Mouse (Mus musculus) limb, embryonic 12.5 days (tissue): ENCODE results near the gene Lrrc9. TPM values are rescaled to one million over a fixed set of nuclear protein-coding genes. Genes with fewer than 3 reads are reported as not detected.

ENCODE experiments used
- ATAC-seq: fragments of 200-750 bp; cut with Nextera tagmentation; 2 replicates; pipeline ENCODE4 v1.8.0; 2017; ENCODE audit warnings: low read depth, moderate TSS enrichment; ENCODE audit not compliant: insufficient number of reproducible peaks, insufficient read depth, low FRiP score, low TSS enrichment
- H3K27ac ChIP-seq: fragments of 300-500 bp; sonication (generic); 2 replicates; pipeline ENCODE4 v1.5.1; 2016; ENCODE audit warnings: mild to moderate bottlenecking, moderate library complexity
- H3K27me3 ChIP-seq: fragments of 300-500 bp; sonication (generic); 2 replicates; pipeline ENCODE4 v1.6.1; 2016; ENCODE audit warnings: mild to moderate bottlenecking, moderate library complexity
- H3K36me3 ChIP-seq: fragments of 300-500 bp; sonication (generic); 2 replicates; pipeline ENCODE4 v1.6.1; 2016; ENCODE audit warnings: mild to moderate bottlenecking, moderate library complexity
- H3K4me1 ChIP-seq: fragments of 300-500 bp; sonication (generic); replicated peaks from 2 replicates; pipeline ENCODE4 v1.6.1; 2016
- H3K4me2 ChIP-seq: fragments of 300-500 bp; sonication (generic); 2 replicates; pipeline ENCODE4 v1.6.1; 2016; ENCODE audit warnings: mild to moderate bottlenecking, moderate library complexity
- H3K4me3 ChIP-seq: fragments of 300-500 bp; sonication (generic); replicated peaks from 2 replicates; pipeline ENCODE4 v1.5.1; 2016; ENCODE audit warnings: mild to moderate bottlenecking
- H3K9ac ChIP-seq: fragments of 300-500 bp; sonication (generic); replicated peaks from 2 replicates; pipeline ENCODE4 v1.6.1; 2016; ENCODE audit warnings: mild to moderate bottlenecking, moderate library complexity
- H3K9me3 ChIP-seq: fragments of 300-500 bp; sonication (generic); 2 replicates; pipeline ENCODE4 v1.6.1; 2016; ENCODE audit warnings: mild to moderate bottlenecking, moderate library complexity
- WGBS: fragments of 180-500 bp; shearing (Covaris S2); methylation state at CpG from one replicate; pipeline ENCODE4 v1.1.7; 2016; 5-methylcytosine and 5-hydroxymethylcytosine counted together
- microRNA-seq: library from miRNA; unstranded; fragments of <30 nt; microRNA quantifications from one replicate; pipeline ENCODE4, GENCODE M21; 2017
- polyA plus RNA-seq: library from polyadenylated mRNA; unstranded; fragments of >200 nt; fragmentation: Nextera tagmentation; extraction: Ambion mirVana; gene quantifications from 2 replicates; pipeline ENCODE4 v1.2.1, GENCODE M21; 2016

Lrrc9 gene
- polyA plus RNA-seq, 1 experiment from 2014 or later, result 1.2 TPM

GRCm38 (mm10) chr12:72520645-72521044, 79.0 kb downstream of the Lrrc9 start:
- no peaks in the 10 kb centered on the region for H3K36me3 ChIP-seq
- no peaks in the 10 kb centered on the region for H3K9me3 ChIP-seq
- no peak overlapping the region for H3K9ac ChIP-seq
- ATAC-seq, result no peak
- no peak overlapping the region for H3K27ac ChIP-seq
- H3K27me3 ChIP-seq, result no peaks in the 10 kb centered on the region
- H3K4me2 ChIP-seq, result no peak overlapping the region
- H3K4me3 ChIP-seq, result no peak overlapping the region
- 1% methylated on average over 2 of the region's 2 CpGs for WGBS
- H3K4me1 ChIP-seq, result no peaks in the 10 kb centered on the region

GRCm38 (mm10) chr12:72525588-72525987, 83.9 kb downstream of the Lrrc9 start:
- Histone ChIP-seq H3K36me3 (no peaks in the 10 kb centered on the region), H3K27me3 (no peaks in the 10 kb centered on the region), H3K9ac (no peak overlapping the region), H3K27ac (no peak overlapping the region), H3K4me3 (no peak overlapping the region), H3K9me3 (no peaks in the 10 kb centered on the region), H3K4me2 (no peak overlapping the region), H3K4me1 (no peaks in the 10 kb centered on the region)
- ATAC-seq, result no peak
- 86% methylated on average over 4 of the region's 4 CpGs for WGBS

GRCm38 (mm10) chr12:72532303-72532702, 90.6 kb downstream of the Lrrc9 start:
- H3K4me3 ChIP-seq, result no peak overlapping the region
- no peak overlapping the region for H3K9ac ChIP-seq
- 82% methylated on average over 7 of the region's 7 CpGs for WGBS
- no peak overlapping the region for H3K4me2 ChIP-seq
- no peaks in the 10 kb centered on the region for H3K27me3 ChIP-seq
- H3K9me3 ChIP-seq, result no peaks in the 10 kb centered on the region
- H3K4me1 ChIP-seq, result peaks cover 4% of the 10 kb centered on the region; the same call in 1 of the 2 replicates
- H3K27ac ChIP-seq, result no peak overlapping the region
- no peak for ATAC-seq
- no peaks in the 10 kb centered on the region for H3K36me3 ChIP-seq

GRCm38 (mm10) chr12:72533986-72534385, 92.3 kb downstream of the Lrrc9 start:
- Histone ChIP-seq H3K9ac (no peak overlapping the region), H3K4me3 (no peak overlapping the region), H3K27ac (no peak overlapping the region), H3K9me3 (no peaks in the 10 kb centered on the region), H3K36me3 (no peaks in the 10 kb centered on the region), H3K27me3 (no peaks in the 10 kb centered on the region), H3K4me1 (peaks cover 5% of the 10 kb centered on the region; the same call in 1 of the 2 replicates), H3K4me2 (no peak overlapping the region)
- no peak for ATAC-seq
- 89% methylated on average over 6 of the region's 6 CpGs for WGBS

- Histone ChIP-seq H3K4me2 (peak overlapping the region; percentile 64), H3K27me3 (no peaks in the 10 kb centered on the region), H3K9ac (peak overlapping the region; percentile 74; the same call in 1 of the 2 replicates), H3K27ac (peak overlapping the region; percentile 72), H3K4me1 (peaks cover 5% of the 10 kb centered on the region; the same call in 1 of the 2 replicates), H3K36me3 (peaks cover 3% of the 10 kb centered on the region; the same call in 1 of the 2 replicates), H3K9me3 (no peaks in the 10 kb centered on the region), H3K4me3 (peak overlapping the region; percentile 68)
- no peak; the same call in 1 of the 2 replicates for ATAC-seq
- 43% methylated on average over 3 of the region's 3 CpGs for WGBS
Measured at GRCm38 (mm10) chr12:72535599-72535998, 93.9 kb downstream of the Lrrc9 start.

GRCm38 (mm10) chr12:72536021-72536597, 94.4 kb downstream of the Lrrc9 start, which contains the start of gene Pcnx4:
Gene Pcnx4, plus strand, starts transcription at chr12:72536383.
- Histone ChIP-seq H3K4me2 (peak within 1 kb of the TSS; percentile 64), H3K9me3 (no peaks in the 10 kb centered on the region), H3K27ac (peak within 1 kb of the TSS; percentile 72), H3K9ac (peak within 1 kb of the TSS; percentile 74), H3K4me1 (peaks cover 5% of the 10 kb centered on the region; the same call in 1 of the 2 replicates), H3K4me3 (peak within 1 kb of the TSS; percentile 68), H3K27me3 (no peaks in the 10 kb centered on the region), H3K36me3 (peaks cover 3% of the 10 kb centered on the region; the same call in 1 of the 2 replicates)
- WGBS, result under 1% methylated on average over 45 of the region's 45 CpGs
- ATAC-seq, result peak; percentile 99

- Histone ChIP-seq H3K4me1 (peaks cover 5% of the 10 kb centered on the region; the same call in 1 of the 2 replicates), H3K27ac (no peak overlapping the region), H3K4me2 (no peak overlapping the region), H3K9ac (no peak overlapping the region), H3K27me3 (no peaks in the 10 kb centered on the region), H3K9me3 (no peaks in the 10 kb centered on the region), H3K4me3 (no peak overlapping the region), H3K36me3 (peaks cover 21% of the 10 kb centered on the region)
- no peak for ATAC-seq
- 87% methylated on average over 10 of the region's 10 CpGs for WGBS
Measured at GRCm38 (mm10) chr12:72538571-72538970, 96.9 kb downstream of the Lrrc9 start.

- WGBS, result 83% methylated on average over 4 of the region's 4 CpGs
- Histone ChIP-seq H3K36me3 (peaks cover 11% of the 10 kb centered on the region), H3K9ac (no peak overlapping the region)
Measured at GRCm38 (mm10) chr12:72554347-72554746, 112.7 kb downstream of the Lrrc9 start.

GRCm38 (mm10) chr12:72564281-72564795, 122.7 kb downstream of the Lrrc9 start:
- no peaks in the 10 kb centered on the region for H3K4me1 ChIP-seq
- WGBS, result 89% methylated on average over 4 of the region's 4 CpGs
- H3K27ac ChIP-seq, result no peak overlapping the region
- H3K4me2 ChIP-seq, result no peak overlapping the region
- H3K4me3 ChIP-seq, result no peak overlapping the region
- H3K9ac ChIP-seq, result no peak overlapping the region
- no peak for ATAC-seq
- H3K9me3 ChIP-seq, result no peaks in the 10 kb centered on the region
- H3K36me3 ChIP-seq, result peaks cover 4% of the 10 kb centered on the region
- no peaks in the 10 kb centered on the region for H3K27me3 ChIP-seq

More at GRCm38 (mm10) chr12:72554347-72554746, 112.7 kb downstream of the Lrrc9 start:
- Histone ChIP-seq H3K27ac (no peak overlapping the region), H3K9me3 (no peaks in the 10 kb centered on the region), H3K4me1 (no peaks in the 10 kb centered on the region), H3K4me2 (no peak overlapping the region), H3K27me3 (no peaks in the 10 kb centered on the region), H3K4me3 (no peak overlapping the region)
- ATAC-seq, result no peak

Small RNA genes lying within 50 kb of the gene (microRNA-seq; reads per million reads assigned to microRNA genes)
- not detected for gene Gm44392

Other genes starting within 250 kb of the Lrrc9 start
- 7.0 and 12.8 TPM in 2 replicates for gene Rtn1, start 32.8 kb upstream of the Lrrc9 start, polyA plus RNA-seq
- gene Pcnx4, start 94.5 kb downstream of the Lrrc9 start, polyA plus RNA-seq, result 15.1 and 17.0 TPM in 2 replicates
- not detected in 2 replicates for gene Gm4756, start 207.8 kb downstream of the Lrrc9 start, polyA plus RNA-seq
- gene Dhrs7, start 223.0 kb downstream of the Lrrc9 start, polyA plus RNA-seq, result 6.6 and 7.5 TPM in 2 replicates